Mouse (Mus musculus): ENCODE data around the gene Olfr229. TPM values are rescaled to one million over a fixed set of nuclear protein-coding genes. Genes with fewer than 3 reads are reported as not detected.

Gene Olfr229
- polyA plus RNA-seq, 1 experiment from 2014 or later = not detected

Other genes starting within 250 kb of the Olfr229 start
- not detected in 2 replicates for gene Olfr963, start 240.1 kb upstream of the Olfr229 start, polyA plus RNA-seq (2016; fragmentation: Nextera tagmentation; extraction: Ambion mirVana)
- not detected in 2 replicates for gene Olfr149, start 200.2 kb upstream of the Olfr229 start, polyA plus RNA-seq (2016; fragmentation: Nextera tagmentation; extraction: Ambion mirVana)
- not detected in 2 replicates for gene Olfr965, start 196.0 kb upstream of the Olfr229 start, polyA plus RNA-seq (2016; fragmentation: Nextera tagmentation; extraction: Ambion mirVana)
- not detected in 2 replicates for gene Olfr150, start 176.4 kb upstream of the Olfr229 start, polyA plus RNA-seq (2016; fragmentation: Nextera tagmentation; extraction: Ambion mirVana)
- gene Olfr967, start 161.1 kb upstream of the Olfr229 start, polyA plus RNA-seq (2016; fragmentation: Nextera tagmentation; extraction: Ambion mirVana) = not detected in 2 replicates
- not detected in 2 replicates for gene Olfr968, start 124.1 kb upstream of the Olfr229 start, polyA plus RNA-seq (2016; fragmentation: Nextera tagmentation; extraction: Ambion mirVana)
- not detected in 2 replicates for gene Olfr969, start 116.4 kb upstream of the Olfr229 start, polyA plus RNA-seq (2016; fragmentation: Nextera tagmentation; extraction: Ambion mirVana)
- not detected in 2 replicates for gene Olfr970, start 98.5 kb upstream of the Olfr229 start, polyA plus RNA-seq (2016; fragmentation: Nextera tagmentation; extraction: Ambion mirVana)
- gene Olfr971, start 70.5 kb upstream of the Olfr229 start, polyA plus RNA-seq (2016; fragmentation: Nextera tagmentation; extraction: Ambion mirVana) = not detected in 2 replicates
- gene Olfr972, start 40.9 kb upstream of the Olfr229 start, polyA plus RNA-seq (2016; fragmentation: Nextera tagmentation; extraction: Ambion mirVana) = not detected in 2 replicates
- not detected in 2 replicates for gene Olfr974, start 30.2 kb downstream of the Olfr229 start, polyA plus RNA-seq (2016; fragmentation: Nextera tagmentation; extraction: Ambion mirVana)
- gene Olfr975, start 44.7 kb downstream of the Olfr229 start, polyA plus RNA-seq (2016; fragmentation: Nextera tagmentation; extraction: Ambion mirVana) = 0.11 TPM in 1 of 2 replicates, not detected in the other
- not detected in 2 replicates for gene Olfr976, start 53.8 kb downstream of the Olfr229 start, polyA plus RNA-seq (2016; fragmentation: Nextera tagmentation; extraction: Ambion mirVana)
- not detected in 2 replicates for gene Olfr978, start 84.8 kb downstream of the Olfr229 start, polyA plus RNA-seq (2016; fragmentation: Nextera tagmentation; extraction: Ambion mirVana)
- not detected in 2 replicates for gene Olfr979, start 96.1 kb downstream of the Olfr229 start, polyA plus RNA-seq (2016; fragmentation: Nextera tagmentation; extraction: Ambion mirVana)
- not detected in 2 replicates for gene Olfr980, start 102.2 kb downstream of the Olfr229 start, polyA plus RNA-seq (2016; fragmentation: Nextera tagmentation; extraction: Ambion mirVana)
- gene Olfr981, start 114.1 kb downstream of the Olfr229 start, polyA plus RNA-seq (2016; fragmentation: Nextera tagmentation; extraction: Ambion mirVana) = not detected in 2 replicates
- not detected in 2 replicates for gene Olfr982, start 166.5 kb downstream of the Olfr229 start, polyA plus RNA-seq (2016; fragmentation: Nextera tagmentation; extraction: Ambion mirVana)
- not detected in 2 replicates for gene Olfr983, start 186.3 kb downstream of the Olfr229 start, polyA plus RNA-seq (2016; fragmentation: Nextera tagmentation; extraction: Ambion mirVana)
- gene Olfr984, start 206.9 kb downstream of the Olfr229 start, polyA plus RNA-seq (2016; fragmentation: Nextera tagmentation; extraction: Ambion mirVana) = not detected in 2 replicates
- gene Olfr985, start 222.8 kb downstream of the Olfr229 start, polyA plus RNA-seq (2016; fragmentation: Nextera tagmentation; extraction: Ambion mirVana) = not detected in 2 replicates
- not detected in 2 replicates for gene Tmem225, start 240.8 kb downstream of the Olfr229 start, polyA plus RNA-seq (2016; fragmentation: Nextera tagmentation; extraction: Ambion mirVana)

All from neural tube, embryonic 12.5 days (tissue).